15 mouse cellular contexts compared by ENCODE assay signal in genomic region chr2:110275424-110275823, GRCm38 (mm10). TPM values are rescaled to one million over a fixed set of nuclear protein-coding genes. Genes with fewer than 3 reads are reported as not detected.
DNase-seq lines count a peak whose midpoint lies in the region; ATAC-seq and TF ChIP-seq lines count a peak whose summit lies in the region.
"Had no signal": no experiment of that assay in that cellular context is flagged by ENCODE, and none has a peak within 500 bp of the region (broad histone marks: within the 10 kb centered on the region; RNA-seq: fewer than 3 reads in every experiment).

No protein-coding gene starts in this region.

- no peak overlapping the region for H3K4me3 ChIP-seq in heart, embryonic 11.5 days (ENCODE audit: low read depth, low read length)
- no peak overlapping the region for H3K4me3 ChIP-seq in lung, postnatal 0 days (ENCODE audit: low read depth, low read length)
- H3K4me3 ChIP-seq in embryonic facial prominence, embryonic 14.5 days (ENCODE audit: low read depth, low read length): no peak overlapping the region
- H3K4me3 ChIP-seq: forebrain, embryonic 12.5 days had no signal

- H3K27ac ChIP-seq in heart, embryonic 11.5 days (ENCODE audit: low read depth, low read length): no peak overlapping the region
- no peak overlapping the region for H3K27ac ChIP-seq in lung, postnatal 0 days (ENCODE audit: low read length)
- peak overlapping the region; percentile 58; the same call in 1 of the 2 replicates for H3K27ac ChIP-seq in embryonic facial prominence, embryonic 14.5 days (replicated peaks; ENCODE audit: low read depth, low read length)
- H3K27ac ChIP-seq: forebrain, embryonic 12.5 days; hindbrain, postnatal 0 days had no signal

- no peak for ATAC-seq in heart, embryonic 11.5 days (replicated peaks; ENCODE audit: insufficient number of reproducible peaks, low FRiP score, low TSS enrichment)
- ATAC-seq in lung, postnatal 0 days: no peak
- 0 out of 2 replicates have a peak, but pooled peaks have one; percentile 55 for ATAC-seq in embryonic facial prominence, embryonic 14.5 days (ENCODE audit: low read depth)
- ATAC-seq: CD4-positive, CD25-positive, alpha-beta regulatory T cell, adult 4 months; hindbrain, postnatal 0 days had no signal

- no peaks in the 10 kb centered on the region for H3K9me3 ChIP-seq in heart, embryonic 11.5 days (replicated peaks; ENCODE audit: control insufficient read depth, low read length)
- no peaks in the 10 kb centered on the region for H3K9me3 ChIP-seq in lung, postnatal 0 days (ENCODE audit: low read length)
- H3K9me3 ChIP-seq in embryonic facial prominence, embryonic 14.5 days (ENCODE audit: control insufficient read depth, low read length): no peaks in the 10 kb centered on the region
- H3K9me3 ChIP-seq: forebrain, embryonic 12.5 days had no signal

- WGBS in heart, embryonic 11.5 days (ENCODE audit: insufficient replicate concordance): 75% methylated on average over 2 of the region's 2 CpGs
- 43% methylated on average over 2 of the region's 2 CpGs for WGBS in lung, postnatal 0 days
- 61% methylated on average over 2 of the region's 2 CpGs for WGBS in embryonic facial prominence, embryonic 14.5 days

- peak; percentile 25 for DNase-seq in heart, postnatal 4 days
- peak; percentile 37 for DNase-seq in lung, postnatal 0 days (ENCODE audit: low spot score)
- DNase-seq in lung, postnatal 25 days (ENCODE audit: low spot score): no peak
- peak; percentile 92 for DNase-seq in embryonic facial prominence, embryonic 14.5 days (ENCODE audit: low spot score)
- DNase-seq in layer of hippocampus, adult 9-10 months (ENCODE audit: low spot score): peak; percentile 35
- no peak for DNase-seq in cerebellum, postnatal 4 days (ENCODE audit: low spot score in 2 of 2)
- DNase-seq in cerebellum, adult 8-10 months: no peak
- DNase-seq: cerebellum, adult 9-10 months had no signal

- TF ChIP-seq EP300 in lung, postnatal 0 days (IDR thresholded peaks at IDR 0.05): no peak

- no peaks in the 10 kb centered on the region for H3K27me3 ChIP-seq in heart, embryonic 11.5 days (ENCODE audit: control insufficient read depth, insufficient read depth, low read length)
- H3K27me3 ChIP-seq in lung, postnatal 0 days (replicated peaks; ENCODE audit: insufficient read depth, low read length): no peaks in the 10 kb centered on the region
- no peaks in the 10 kb centered on the region for H3K27me3 ChIP-seq in embryonic facial prominence, embryonic 14.5 days (replicated peaks; ENCODE audit: control insufficient read depth, insufficient read depth, low read length)
- H3K27me3 ChIP-seq: forebrain, embryonic 12.5 days had no signal

- no peak for TF ChIP-seq CTCF in lung, postnatal 0 days (IDR thresholded peaks at IDR 0.05)

- no peaks in the 10 kb centered on the region for H3K36me3 ChIP-seq in heart, embryonic 11.5 days (ENCODE audit: control insufficient read depth, insufficient read depth, low read length)
- H3K36me3 ChIP-seq in lung, postnatal 0 days (ENCODE audit: insufficient read depth, low read length): no peaks in the 10 kb centered on the region
- no peaks in the 10 kb centered on the region for H3K36me3 ChIP-seq in embryonic facial prominence, embryonic 14.5 days (ENCODE audit: control insufficient read depth, insufficient read depth, low read length)
- H3K36me3 ChIP-seq: forebrain, embryonic 12.5 days had no signal

- no peaks in the 10 kb centered on the region for H3K4me1 ChIP-seq in heart, embryonic 11.5 days (ENCODE audit: control insufficient read depth, insufficient read depth, low read length)
- no peaks in the 10 kb centered on the region for H3K4me1 ChIP-seq in lung, postnatal 0 days (ENCODE audit: insufficient read depth, low read depth, low read length)
- peaks cover 10% of the 10 kb centered on the region; the same call in 1 of the 2 replicates for H3K4me1 ChIP-seq in embryonic facial prominence, embryonic 14.5 days (ENCODE audit: control insufficient read depth, insufficient read depth, low read length)
- H3K4me1 ChIP-seq: forebrain, embryonic 12.5 days had no signal

- H3K9ac ChIP-seq in heart, embryonic 11.5 days (ENCODE audit: low read depth, low read length): no peak overlapping the region
- H3K9ac ChIP-seq in lung, postnatal 0 days (replicated peaks; ENCODE audit: low read depth): no peak overlapping the region
- no peak overlapping the region for H3K9ac ChIP-seq in embryonic facial prominence, embryonic 14.5 days (ENCODE audit: low read depth, low read length)
- H3K9ac ChIP-seq: forebrain, embryonic 12.5 days had no signal

- no peak overlapping the region for H3K4me2 ChIP-seq in heart, embryonic 11.5 days
- H3K4me2 ChIP-seq in lung, postnatal 0 days (replicated peaks; ENCODE audit: low read depth, low read length): no peak overlapping the region
- H3K4me2 ChIP-seq in embryonic facial prominence, embryonic 14.5 days (ENCODE audit: low read depth, low read length): no peak overlapping the region
- H3K4me2 ChIP-seq: forebrain, embryonic 12.5 days had no signal

RNA-seq across cellular contexts. Expression of gene Bbox1, which starts 38.9 kb away (rescaled TPM):
- total RNA-seq in heart, postnatal 4 days (2021): under 1 TPM; 0.14 to 0.25 TPM
- polyA plus RNA-seq in heart, embryonic 11.5 days (2014; fragmentation: Nextera tagmentation; extraction: Ambion mirVana): not detected in 2 replicates
- polyA plus RNA-seq in lung, postnatal 0 days (2015; fragmentation: Nextera tagmentation; extraction: Ambion mirVana): 1.1 and 1.8 TPM in 2 replicates
- polyA plus RNA-seq in embryonic facial prominence, embryonic 14.5 days (2014; fragmentation: Nextera tagmentation; extraction: Ambion mirVana): 0.92 and 1.2 TPM in 2 replicates
- total RNA-seq: granulocyte monocyte progenitor cell, adult 5-6 weeks; megakaryocyte progenitor cell, adult 5-6 weeks; monocyte, adult 5-6 weeks had no signal
- polyA plus RNA-seq: CD4-positive, CD25-positive, alpha-beta regulatory T cell, adult 4 months; forebrain, embryonic 12.5 days had no signal

Comparison
In these comparisons a context has a peak if more than half of its experiments do, and no peak if none do; other contexts are left out.
1. DNase-seq: peak in heart, postnatal 4 days (single experiment), lung, postnatal 0 days (single experiment), embryonic facial prominence, embryonic 14.5 days (single experiment) and layer of hippocampus, adult 9-10 months (single experiment); none in lung, postnatal 25 days (single experiment), cerebellum, postnatal 4 days (0 of 2) and cerebellum, adult 8-10 months (single experiment).